Mouse (Mus musculus): ENCODE results near the gene Anks3. TPM values are rescaled to one million over a fixed set of nuclear protein-coding genes. Genes with fewer than 3 reads are reported as not detected.

Anks3 gene
- total RNA-seq, 2 experiments from 2014 or later, result 9.5 to 25.4 TPM

- no peak for ATAC-seq (replicated peaks; ENCODE audit: low FRiP score, low TSS enrichment, poor library complexity, severe bottlenecking)
These were observed 59.1 kb downstream of the Anks3 start for GRCm38 (mm10) chr16:4904878-4905277.

GRCm38 (mm10) chr16:4903491-4904102 lies 60.4 kb downstream of the Anks3 start:
- no peak for ATAC-seq (replicated peaks; ENCODE audit: low FRiP score, low TSS enrichment, poor library complexity, severe bottlenecking)

GRCm38 (mm10) chr16:4902390-4902789 lies 61.6 kb downstream of the Anks3 start:
- no peak for ATAC-seq (replicated peaks; ENCODE audit: low FRiP score, low TSS enrichment, poor library complexity, severe bottlenecking)

GRCm38 (mm10) chr16:4901167-4901566 lies 62.8 kb downstream of the Anks3 start:
- no peak for ATAC-seq (replicated peaks; ENCODE audit: low FRiP score, low TSS enrichment, poor library complexity, severe bottlenecking)

GRCm38 (mm10) chr16:4899711-4900110 lies 64.3 kb downstream of the Anks3 start:
- ATAC-seq (replicated peaks; ENCODE audit: low FRiP score, low TSS enrichment, poor library complexity, severe bottlenecking), result no peak

- no peak for ATAC-seq (replicated peaks; ENCODE audit: low FRiP score, low TSS enrichment, poor library complexity, severe bottlenecking)
These were observed 65.1 kb downstream of the Anks3 start for GRCm38 (mm10) chr16:4898881-4899280.

GRCm38 (mm10) chr16:4897146-4897730 lies 66.8 kb downstream of the Anks3 start:
- no peak; the same call in 1 of the 2 replicates for ATAC-seq (replicated peaks; ENCODE audit: low FRiP score, low TSS enrichment, poor library complexity, severe bottlenecking)

- peak; percentile 89 for ATAC-seq (replicated peaks; ENCODE audit: low FRiP score, low TSS enrichment, poor library complexity, severe bottlenecking)
These were observed 67.6 kb downstream of the Anks3 start for GRCm38 (mm10) chr16:4896249-4897027.

GRCm38 (mm10) chr16:4894201-4894908 lies 69.7 kb downstream of the Anks3 start:
- no peak for ATAC-seq (replicated peaks; ENCODE audit: low FRiP score, low TSS enrichment, poor library complexity, severe bottlenecking)

- no peak for ATAC-seq (replicated peaks; ENCODE audit: low FRiP score, low TSS enrichment, poor library complexity, severe bottlenecking)
These were observed 71.8 kb downstream of the Anks3 start for GRCm38 (mm10) chr16:4892171-4892570.

Other genes starting within 250 kb of the Anks3 start
- gene Nmral1, start 244.8 kb downstream of the Anks3 start, total RNA-seq (2014; fragmentation: Nextera tagmentation), result 72.1 and 80.1 TPM in 2 replicates
- 81.5 and 95.5 TPM in 2 replicates for gene Nmral1, start 244.8 kb downstream of the Anks3 start, total RNA-seq (2017)
- 28.4 and 31.9 TPM in 2 replicates for gene Hmox2, start 237.8 kb downstream of the Anks3 start, total RNA-seq (2014; fragmentation: Nextera tagmentation)
- 43.8 and 49.9 TPM in 2 replicates for gene Hmox2, start 237.8 kb downstream of the Anks3 start, total RNA-seq (2017)
- gene Cdip1, start 173.9 kb downstream of the Anks3 start, total RNA-seq (2014; fragmentation: Nextera tagmentation), result 15.3 and 17.7 TPM in 2 replicates
- 14.0 and 15.5 TPM in 2 replicates for gene Cdip1, start 173.9 kb downstream of the Anks3 start, total RNA-seq (2017)
- not detected in 2 replicates for gene 4930562C15Rik, start 128.8 kb downstream of the Anks3 start, total RNA-seq (2014; fragmentation: Nextera tagmentation)
- not detected in 2 replicates for gene 4930562C15Rik, start 128.8 kb downstream of the Anks3 start, total RNA-seq (2017)
- gene Ubald1, start 83.9 kb downstream of the Anks3 start, total RNA-seq (2014; fragmentation: Nextera tagmentation), result 20.3 and 33.3 TPM in 2 replicates
- 15.2 and 16.5 TPM in 2 replicates for gene Ubald1, start 83.9 kb downstream of the Anks3 start, total RNA-seq (2017)
- gene Mgrn1, start 78.0 kb downstream of the Anks3 start, total RNA-seq (2014; fragmentation: Nextera tagmentation), result 16.0 and 21.8 TPM in 2 replicates
- 8.7 and 13.3 TPM in 2 replicates for gene Mgrn1, start 78.0 kb downstream of the Anks3 start, total RNA-seq (2017)
- 46.3 and 49.3 TPM in 2 replicates for gene Nudt16l1, start 25.4 kb downstream of the Anks3 start, total RNA-seq (2014; fragmentation: Nextera tagmentation)
- gene Nudt16l1, start 25.4 kb downstream of the Anks3 start, total RNA-seq (2017), result 13.4 and 15.0 TPM in 2 replicates
- gene Sept12, start 33.6 kb upstream of the Anks3 start, total RNA-seq (2014; fragmentation: Nextera tagmentation), result not detected in 2 replicates
- not detected in 2 replicates for gene Sept12, start 33.6 kb upstream of the Anks3 start, total RNA-seq (2017)
- not detected in 2 replicates for gene Smim22, start 43.1 kb upstream of the Anks3 start, total RNA-seq (2014; fragmentation: Nextera tagmentation)
- not detected in 2 replicates for gene Smim22, start 43.1 kb upstream of the Anks3 start, total RNA-seq (2017)
- gene Rogdi, start 49.3 kb upstream of the Anks3 start, total RNA-seq (2014; fragmentation: Nextera tagmentation), result 3.4 and 24.4 TPM in 2 replicates
- gene Rogdi, start 49.3 kb upstream of the Anks3 start, total RNA-seq (2017), result 1.6 and 2.2 TPM in 2 replicates
- 68.7 and 80.2 TPM in 2 replicates for gene Glyr1, start 85.7 kb upstream of the Anks3 start, total RNA-seq (2014; fragmentation: Nextera tagmentation)
- 84.7 and 85.2 TPM in 2 replicates for gene Glyr1, start 85.7 kb upstream of the Anks3 start, total RNA-seq (2017)
- 47.5 and 48.3 TPM in 2 replicates for gene Ubn1, start 85.9 kb upstream of the Anks3 start, total RNA-seq (2014; fragmentation: Nextera tagmentation)
- gene Ubn1, start 85.9 kb upstream of the Anks3 start, total RNA-seq (2017), result 38.4 and 39.8 TPM in 2 replicates
- not detected in 2 replicates for gene Ppl, start 168.2 kb upstream of the Anks3 start, total RNA-seq (2014; fragmentation: Nextera tagmentation)
- not detected in 2 replicates for gene Ppl, start 168.2 kb upstream of the Anks3 start, total RNA-seq (2017)
- gene Sec14l5, start 182.9 kb upstream of the Anks3 start, total RNA-seq (2014; fragmentation: Nextera tagmentation), result not detected in 2 replicates
- gene Sec14l5, start 182.9 kb upstream of the Anks3 start, total RNA-seq (2017), result not detected in 2 replicates
- 21.1 and 23.5 TPM in 2 replicates for gene Nagpa, start 239.8 kb upstream of the Anks3 start, total RNA-seq (2014; fragmentation: Nextera tagmentation)
- 27.3 and 28.6 TPM in 2 replicates for gene Nagpa, start 239.8 kb upstream of the Anks3 start, total RNA-seq (2017)